Comparison of ENCODE assay signal across 31 mouse cellular contexts in the genomic region with DNA sequence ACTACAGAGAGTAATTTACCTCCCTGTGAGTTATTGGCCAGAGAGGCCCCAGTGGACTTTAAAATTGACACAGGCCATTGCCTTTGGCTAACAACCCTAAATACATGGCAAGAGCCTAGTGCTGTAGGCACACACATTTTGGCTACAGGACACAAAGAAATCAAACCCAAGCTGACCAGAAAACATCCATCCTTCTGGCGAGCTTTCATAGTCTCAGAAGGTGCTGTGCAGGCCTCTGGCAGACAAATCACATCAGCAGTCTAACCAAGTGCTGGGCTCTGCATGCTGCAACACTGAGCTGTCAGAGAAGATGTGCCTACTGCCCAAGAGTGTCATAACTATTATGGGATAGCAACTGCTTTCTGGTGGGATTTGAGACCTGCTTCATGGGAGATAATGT. TPM values are rescaled to one million over a fixed set of nuclear protein-coding genes. Genes with fewer than 3 reads are reported as not detected.
"Had no signal": no experiment of that assay in that cellular context is flagged by ENCODE, and none has a peak within 500 bp of the region (broad histone marks: within the 10 kb centered on the region; RNA-seq: fewer than 3 reads in every experiment).

No protein-coding gene starts in this region.

- H3K4me1 ChIP-seq: limb, embryonic 15.5 days; midbrain, embryonic 13.5 days had no signal

- H3K27me3 ChIP-seq: limb, embryonic 12.5 days; limb, embryonic 15.5 days; midbrain, embryonic 13.5 days; neural tube, embryonic 13.5 days had no signal

- DNase-seq: kidney, adult 2 months; kidney, postnatal 25 days; layer of hippocampus, adult 9-11 months; liver, postnatal 0 days; lung, embryonic 14.5 days; right cerebral cortex, adult 18-20 months; right cerebral cortex, postnatal 14 days; right cerebral cortex, postnatal 4 days; thymus, adult 2 months; thymus, postnatal 14 days; thymus, postnatal 4 days had no signal

- H3K4me3 ChIP-seq: layer of hippocampus, adult 2 months; limb, embryonic 12.5 days; limb, embryonic 15.5 days; midbrain, embryonic 13.5 days; neural tube, embryonic 13.5 days had no signal

- ATAC-seq: liver, postnatal 0 days; lung, postnatal 0 days; midbrain, embryonic 13.5 days; midbrain, embryonic 16.5 days had no signal

- H3K9me3 ChIP-seq: limb, embryonic 15.5 days; midbrain, embryonic 13.5 days had no signal

- H3K4me2 ChIP-seq: limb, embryonic 12.5 days; limb, embryonic 15.5 days; liver, embryonic 11.5 days; lung, embryonic 14.5 days; midbrain, embryonic 13.5 days; neural tube, embryonic 13.5 days had no signal

- H3K36me3 ChIP-seq: limb, embryonic 12.5 days; limb, embryonic 15.5 days; midbrain, embryonic 13.5 days; neural tube, embryonic 13.5 days had no signal

- H3K9ac ChIP-seq: limb, embryonic 12.5 days; limb, embryonic 15.5 days; liver, embryonic 14.5 days; liver, postnatal 0 days; lung, embryonic 14.5 days; midbrain, embryonic 13.5 days; neural tube, embryonic 13.5 days had no signal

- H3K27ac ChIP-seq: kidney, postnatal 0 days; layer of hippocampus, adult 2 months; limb, embryonic 12.5 days; limb, embryonic 15.5 days; liver, embryonic 14.5 days; macrophage; midbrain, embryonic 13.5 days; neural tube, embryonic 13.5 days; stomach, postnatal 0 days had no signal

RNA-seq across cellular contexts. Expression of gene Fam155a, which starts 34.7 kb away (rescaled TPM):
- total RNA-seq: megakaryocyte, adult 5-6 weeks had no signal
- polyA plus RNA-seq: liver, postnatal 0 days; macrophage had no signal

RNA-seq across cellular contexts. Expression of gene Gm10217, which starts 58.4 kb away (rescaled TPM):
- total RNA-seq: layer of hippocampus, adult 2 months; layer of hippocampus, postnatal 25 days; left cerebral cortex, adult 18-20 months; left cerebral cortex, postnatal 10 days; left cerebral cortex, postnatal 36 days; megakaryocyte, adult 5-6 weeks had no signal
- polyA plus RNA-seq: kidney, adult 2 months; kidney, embryonic 14.5 days; kidney, postnatal 0 days; large intestine, adult 2 months; limb, embryonic 12.5 days; limb, embryonic 15.5 days; liver, embryonic 11.5 days; liver, embryonic 14.5 days; liver, postnatal 0 days; lung, embryonic 14.5 days; lung, postnatal 0 days; macrophage; midbrain, embryonic 13.5 days; midbrain, embryonic 16.5 days; neural tube, embryonic 13.5 days; stomach, embryonic 14.5 days; stomach, postnatal 0 days; thymus, adult 2 months had no signal
